Mouse (Mus musculus) stomach, postnatal 0 days (tissue): ENCODE measurements around the gene Gm17349.

Experiments used
- CTCF ChIP-seq: IDR thresholded peaks from 2 replicates; pipeline ENCODE4 v1.5.1; 2016; ENCODE audit warnings: antibody characterized with exemption, low read depth, mild to moderate bottlenecking, moderate library complexity
- EP300 ChIP-seq: optimal IDR thresholded peaks from 2 replicates; pipeline ENCODE3; 2016; ENCODE audit warnings: antibody characterized with exemption

DNA sequence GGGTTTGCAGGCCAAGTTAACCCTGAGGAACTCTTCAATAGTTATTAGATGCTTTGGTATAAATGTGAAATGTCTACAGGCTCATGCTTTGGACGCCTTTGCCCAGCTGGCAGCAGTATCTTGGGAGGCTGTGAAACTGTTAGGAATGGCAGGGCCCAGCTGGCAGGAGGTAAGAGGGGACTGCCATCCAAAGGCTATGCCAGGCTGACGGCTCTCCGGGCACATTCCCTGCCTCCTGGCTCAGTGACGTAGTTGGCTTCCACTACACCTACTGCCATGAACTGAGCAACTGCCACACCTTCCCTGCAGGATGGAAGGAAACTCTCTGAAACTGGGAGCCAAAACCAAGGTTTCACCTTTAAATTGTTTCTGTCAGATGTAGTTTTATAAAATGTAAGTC is 34.9 kb upstream of the Gm17349 start:
- TF ChIP-seq CTCF (no peak), EP300 (no peak)
